Mouse (Mus musculus): ENCODE measurements around the gene 1700020L24Rik.

Gene 1700020L24Rik

GRCm38 (mm10) chr11:83440081-83441064 lies 2.9 kb downstream of the 1700020L24Rik start:
- DNase-seq (ENCODE audit: low spot score in 2 of 2), result peak; percentile 75 to 83

GRCm38 (mm10) chr11:83441235-83441634 lies 3.8 kb downstream of the 1700020L24Rik start:
- peak; percentile 66 to 68 for DNase-seq (ENCODE audit: low spot score in 2 of 2)

GRCm38 (mm10) chr11:83442596-83443267 lies 5.3 kb downstream of the 1700020L24Rik start:
- DNase-seq (ENCODE audit: low spot score in 2 of 2), result peak; percentile 67 to 76

- DNase-seq (ENCODE audit: low spot score in 2 of 2), result no peak
Observed at GRCm38 (mm10) chr11:83443824-83444223, 6.3 kb downstream of the 1700020L24Rik start.

GRCm38 (mm10) chr11:83445001-83445400 lies 7.5 kb downstream of the 1700020L24Rik start:
- no peak for DNase-seq (ENCODE audit: low spot score in 2 of 2)

GRCm38 (mm10) chr11:83447612-83448011 lies 10.1 kb downstream of the 1700020L24Rik start:
- DNase-seq (ENCODE audit: low spot score in 2 of 2), result no peak

- DNase-seq (ENCODE audit: low spot score in 2 of 2), result peak; percentile 58 to 60
Observed at GRCm38 (mm10) chr11:83448021-83448926, 10.8 kb downstream of the 1700020L24Rik start.

GRCm38 (mm10) chr11:83448927-83449236 lies 11.4 kb downstream of the 1700020L24Rik start:
- peak in 1 of 2 experiments; percentile 35 for DNase-seq (ENCODE audit: low spot score in 2 of 2)

GRCm38 (mm10) chr11:83449298-83449697 lies 11.8 kb downstream of the 1700020L24Rik start:
- no peak for DNase-seq (ENCODE audit: low spot score in 2 of 2)

GRCm38 (mm10) chr11:83450550-83450949 lies 13.1 kb downstream of the 1700020L24Rik start:
- no peak for DNase-seq (ENCODE audit: low spot score in 2 of 2)

- DNase-seq (ENCODE audit: low spot score in 2 of 2), result no peak
Observed at GRCm38 (mm10) chr11:83451281-83451680, 13.8 kb downstream of the 1700020L24Rik start.

- peak; percentile 38 to 52 for DNase-seq (ENCODE audit: low spot score in 2 of 2)
Observed at GRCm38 (mm10) chr11:83454548-83454947, 17.1 kb downstream of the 1700020L24Rik start.

GRCm38 (mm10) chr11:83455608-83456007 lies 18.1 kb downstream of the 1700020L24Rik start:
- DNase-seq (ENCODE audit: low spot score in 2 of 2), result no peak

GRCm38 (mm10) chr11:83457257-83457656 lies 19.8 kb downstream of the 1700020L24Rik start:
- DNase-seq (ENCODE audit: low spot score in 2 of 2), result no peak

- peak; percentile 56 to 63 for DNase-seq (ENCODE audit: low spot score in 2 of 2)
Observed at GRCm38 (mm10) chr11:83457912-83458601, 20.6 kb downstream of the 1700020L24Rik start.

- no peak for DNase-seq (ENCODE audit: low spot score in 2 of 2)
Observed at GRCm38 (mm10) chr11:83461462-83462027, 24.1 kb downstream of the 1700020L24Rik start.

GRCm38 (mm10) chr11:83462711-83463244 lies 25.3 kb downstream of the 1700020L24Rik start, which contains the start of gene Mmp28:
Gene Mmp28, minus strand, starts transcription at chr11:83463071.
- peak; percentile 66 to 68 for DNase-seq (ENCODE audit: low spot score in 2 of 2)

- DNase-seq (ENCODE audit: low spot score in 2 of 2), result peak; percentile 65 to 66
Observed at GRCm38 (mm10) chr11:83465976-83466375, 28.5 kb downstream of the 1700020L24Rik start.

- DNase-seq (ENCODE audit: low spot score in 2 of 2), result peak; percentile 82 to 91
Observed at GRCm38 (mm10) chr11:83467120-83467652, 29.7 kb downstream of the 1700020L24Rik start.

GRCm38 (mm10) chr11:83468765-83469164 lies 31.3 kb downstream of the 1700020L24Rik start:
- no peak for DNase-seq (ENCODE audit: low spot score in 2 of 2)
